Mouse (Mus musculus) stomach, postnatal 0 days (tissue): ENCODE results near the gene Galm. TPM values are rescaled to one million over a fixed set of nuclear protein-coding genes. Genes with fewer than 3 reads are reported as not detected.

ENCODE experiments used
- ATAC-seq: fragments of 200-750 bp; cut with Nextera tagmentation; 2 replicates; pipeline ENCODE4 v1.8.0; 2017; ENCODE audit not compliant: low FRiP score, low TSS enrichment
- DNase-seq: peaks from one replicate; pipeline ENCODE4 v3.0.0-alpha.2; 2016; ENCODE audit warnings: low spot score
- H3K27ac ChIP-seq: fragments of 300-500 bp; sonication (generic); replicated peaks from 2 replicates; pipeline ENCODE4 v1.5.1; 2014; ENCODE audit warnings: mild to moderate bottlenecking, control low read depth
- H3K27me3 ChIP-seq: fragments of 300-500 bp; sonication (generic); 2 replicates; pipeline ENCODE4 v1.6.1; 2014; ENCODE audit warnings: low read length; ENCODE audit not compliant: control insufficient read depth, insufficient read depth
- H3K36me3 ChIP-seq: fragments of 300-500 bp; sonication (generic); 2 replicates; pipeline ENCODE4 v1.6.1; 2014; ENCODE audit warnings: low read length, mixed read lengths; ENCODE audit not compliant: control insufficient read depth, insufficient read depth
- H3K4me1 ChIP-seq: fragments of 300-500 bp; sonication (generic); replicated peaks from 2 replicates; pipeline ENCODE4 v1.6.1; 2014; ENCODE audit warnings: antibody characterized with exemption; ENCODE audit not compliant: control insufficient read depth, insufficient read depth
- H3K4me2 ChIP-seq: fragments of 300-500 bp; sonication (generic); replicated peaks from 2 replicates; pipeline ENCODE4 v1.6.1; 2014; ENCODE audit warnings: low read depth, mild to moderate bottlenecking, control low read depth, moderate library complexity
- H3K4me3 ChIP-seq: fragments of 300-500 bp; sonication (generic); 2 replicates; pipeline ENCODE4 v1.5.1; 2014; ENCODE audit warnings: low read depth, low read length, control low read depth
- H3K9ac ChIP-seq: fragments of 300-500 bp; sonication (generic); 2 replicates; pipeline ENCODE4 v1.6.1; 2014; ENCODE audit warnings: mild to moderate bottlenecking, low read length, control low read depth, mixed read lengths
- H3K9me3 ChIP-seq: fragments of 300-500 bp; sonication (generic); 2 replicates; pipeline ENCODE4 v1.6.1; 2016; ENCODE audit warnings: low read length; ENCODE audit not compliant: control insufficient read depth
- CTCF ChIP-seq: IDR thresholded peaks from 2 replicates; pipeline ENCODE4 v1.5.1; 2016; ENCODE audit warnings: antibody characterized with exemption, low read depth, mild to moderate bottlenecking, moderate library complexity
- EP300 ChIP-seq: optimal IDR thresholded peaks from 2 replicates; pipeline ENCODE3; 2016; ENCODE audit warnings: antibody characterized with exemption
- WGBS: fragments of 180-500 bp; shearing (Covaris S2); extraction: QIAGEN DNeasy Blood & Tissue Kit; methylation state at CpG from one replicate; pipeline ENCODE4 v1.1.7; 2014; 5-methylcytosine and 5-hydroxymethylcytosine counted together
- polyA plus RNA-seq: library from polyadenylated mRNA; unstranded; fragments of >200 nt; fragmentation: Nextera tagmentation; extraction: Ambion mirVana; gene quantifications from 2 replicates; pipeline ENCODE4 v1.2.1, GENCODE M21; 2015

The Galm gene
- polyA plus RNA-seq, 1 experiment from 2014 or later = 31.6 TPM

- DNase-seq = no peak
- WGBS = 74% methylated on average over 6 of the region's 6 CpGs
Measured at GRCm38 (mm10) chr17:80099823-80100222, 27.4 kb upstream of the Galm start.

GRCm38 (mm10) chr17:80105348-80105978, 21.8 kb upstream of the Galm start:
- Histone ChIP-seq H3K27ac (no peak overlapping the region), H3K9me3 (no peaks in the 10 kb centered on the region), H3K4me2 (no peak overlapping the region), H3K27me3 (no peaks in the 10 kb centered on the region), H3K4me1 (no peaks in the 10 kb centered on the region), H3K9ac (no peak overlapping the region), H3K36me3 (no peaks in the 10 kb centered on the region), H3K4me3 (no peak overlapping the region)
- DNase-seq (no peak), ATAC-seq (no peak)
- TF ChIP-seq EP300 (no peak), CTCF (no peak)
- 76% methylated on average over 10 of the region's 10 CpGs for WGBS

More at GRCm38 (mm10) chr17:80099823-80100222, 27.4 kb upstream of the Galm start:
- H3K27me3 ChIP-seq = no peaks in the 10 kb centered on the region
- H3K9me3 ChIP-seq = no peaks in the 10 kb centered on the region
- H3K27ac ChIP-seq = no peak overlapping the region
- ATAC-seq = no peak
- no peak overlapping the region for H3K4me3 ChIP-seq
- H3K36me3 ChIP-seq = no peaks in the 10 kb centered on the region
- no peak overlapping the region for H3K4me2 ChIP-seq
- TF ChIP-seq EP300 = no peak
- TF ChIP-seq CTCF = no peak
- H3K9ac ChIP-seq = no peak overlapping the region
- H3K4me1 ChIP-seq = no peaks in the 10 kb centered on the region; the same call in 1 of the 2 replicates

- H3K9ac ChIP-seq = no peak overlapping the region
- H3K27ac ChIP-seq = no peak overlapping the region
- H3K9me3 ChIP-seq = no peaks in the 10 kb centered on the region
- H3K4me2 ChIP-seq = no peak overlapping the region
- H3K4me3 ChIP-seq = no peak overlapping the region
- TF ChIP-seq EP300 (no peak), CTCF (no peak)
- no peaks in the 10 kb centered on the region for H3K36me3 ChIP-seq
- no peaks in the 10 kb centered on the region for H3K4me1 ChIP-seq
- no peaks in the 10 kb centered on the region for H3K27me3 ChIP-seq
- WGBS = 74% methylated on average over 5 of the region's 5 CpGs
- ATAC-seq (no peak), DNase-seq (no peak)
Measured at GRCm38 (mm10) chr17:80112665-80113305, 14.5 kb upstream of the Galm start.

GRCm38 (mm10) chr17:80113468-80113867, 13.8 kb upstream of the Galm start:
- ATAC-seq = no peak
- no peaks in the 10 kb centered on the region for H3K4me1 ChIP-seq
- H3K4me3 ChIP-seq = no peak overlapping the region
- H3K27ac ChIP-seq = no peak overlapping the region
- no peaks in the 10 kb centered on the region for H3K36me3 ChIP-seq
- H3K27me3 ChIP-seq = no peaks in the 10 kb centered on the region
- no peak overlapping the region for H3K4me2 ChIP-seq
- TF ChIP-seq EP300 (no peak), CTCF (no peak)
- WGBS = 84% methylated on average over 4 of the region's 4 CpGs
- DNase-seq = no peak
- H3K9ac ChIP-seq = no peak overlapping the region
- H3K9me3 ChIP-seq = no peaks in the 10 kb centered on the region

GRCm38 (mm10) chr17:80120396-80120795, 6.9 kb upstream of the Galm start:
- Histone ChIP-seq H3K4me3 (no peak overlapping the region), H3K9ac (no peak overlapping the region), H3K27ac (no peak overlapping the region), H3K4me1 (no peaks in the 10 kb centered on the region), H3K9me3 (no peaks in the 10 kb centered on the region), H3K4me2 (no peak overlapping the region), H3K27me3 (no peaks in the 10 kb centered on the region), H3K36me3 (no peaks in the 10 kb centered on the region)
- DNase-seq (no peak), ATAC-seq (no peak)
- WGBS = 89% methylated on average over 3 of the region's 3 CpGs
- TF ChIP-seq EP300 (no peak), CTCF (no peak)

GRCm38 (mm10) chr17:80121833-80122232, 5.4 kb upstream of the Galm start:
- H3K9ac ChIP-seq = no peak overlapping the region
- peak; percentile 89 for ATAC-seq
- no peaks in the 10 kb centered on the region for H3K9me3 ChIP-seq
- H3K4me3 ChIP-seq = no peak overlapping the region
- 54% methylated on average over 1 of the region's 1 CpGs for WGBS
- no peak for TF ChIP-seq EP300
- no peak for TF ChIP-seq CTCF
- H3K4me1 ChIP-seq = no peaks in the 10 kb centered on the region
- H3K4me2 ChIP-seq = no peak overlapping the region
- no peaks in the 10 kb centered on the region for H3K27me3 ChIP-seq
- no peaks in the 10 kb centered on the region for H3K36me3 ChIP-seq
- H3K27ac ChIP-seq = no peak overlapping the region
- no peak for DNase-seq
